Mouse (Mus musculus): Measurements from ENCODE around the gene Inf2. TPM values are rescaled to one million over a fixed set of nuclear protein-coding genes. Genes with fewer than 3 reads are reported as not detected.

Inf2 gene
- polyA plus RNA-seq, 1 experiment from 2014 or later, result 3.9 TPM

- H3K27me3 ChIP-seq (ENCODE audit: control insufficient read depth, insufficient read depth, low read length), result no peaks in the 10 kb centered on the region
- no peaks in the 10 kb centered on the region for H3K36me3 ChIP-seq (ENCODE audit: control insufficient read depth, insufficient read depth, low read length)
- H3K4me1 ChIP-seq (ENCODE audit: control insufficient read depth, insufficient read depth, low read length), result peaks cover 42% of the 10 kb centered on the region
- no peak overlapping the region for H3K9ac ChIP-seq (ENCODE audit: low read length)
- no peak overlapping the region for H3K4me3 ChIP-seq (replicated peaks; ENCODE audit: low read length)
- 67% methylated on average over 6 of the region's 6 CpGs for WGBS
- H3K27ac ChIP-seq (ENCODE audit: low read length), result no peak overlapping the region
- H3K9me3 ChIP-seq (replicated peaks; ENCODE audit: control insufficient read depth, low read length), result no peaks in the 10 kb centered on the region
- ATAC-seq (ENCODE audit: insufficient read depth, low FRiP score), result no peak
- no peak overlapping the region for H3K4me2 ChIP-seq (ENCODE audit: low read depth, low read length)
These were observed 10.1 kb upstream of the Inf2 start for GRCm38 (mm10) chr12:112578296-112579090.

- H3K9me3 ChIP-seq (replicated peaks; ENCODE audit: control insufficient read depth, low read length), result no peaks in the 10 kb centered on the region
- no peaks in the 10 kb centered on the region for H3K27me3 ChIP-seq (ENCODE audit: control insufficient read depth, insufficient read depth, low read length)
- no peaks in the 10 kb centered on the region for H3K36me3 ChIP-seq (ENCODE audit: control insufficient read depth, insufficient read depth, low read length)
- peak overlapping the region; percentile 43 for H3K27ac ChIP-seq (ENCODE audit: low read length)
- 45% methylated on average over 5 of the region's 5 CpGs for WGBS
- no peak for ATAC-seq (ENCODE audit: insufficient read depth, low FRiP score)
- H3K4me2 ChIP-seq (ENCODE audit: low read depth, low read length), result no peak overlapping the region
- peaks cover 42% of the 10 kb centered on the region for H3K4me1 ChIP-seq (ENCODE audit: control insufficient read depth, insufficient read depth, low read length)
- H3K4me3 ChIP-seq (replicated peaks; ENCODE audit: low read length), result no peak overlapping the region
- no peak overlapping the region for H3K9ac ChIP-seq (ENCODE audit: low read length)
These were observed 9.2 kb upstream of the Inf2 start for GRCm38 (mm10) chr12:112579430-112579829.

GRCm38 (mm10) chr12:112579926-112580325 lies 8.7 kb upstream of the Inf2 start:
- Histone ChIP-seq H3K4me3 (replicated peaks; ENCODE audit: low read length) (no peak overlapping the region), H3K9ac (ENCODE audit: low read length) (no peak overlapping the region), H3K36me3 (ENCODE audit: control insufficient read depth, insufficient read depth, low read length) (no peaks in the 10 kb centered on the region), H3K9me3 (replicated peaks; ENCODE audit: control insufficient read depth, low read length) (no peaks in the 10 kb centered on the region), H3K27ac (ENCODE audit: low read length) (peak overlapping the region; percentile 43; the same call in 1 of the 2 replicates), H3K4me1 (ENCODE audit: control insufficient read depth, insufficient read depth, low read length) (peaks cover 42% of the 10 kb centered on the region), H3K4me2 (ENCODE audit: low read depth, low read length) (no peak overlapping the region), H3K27me3 (ENCODE audit: control insufficient read depth, insufficient read depth, low read length) (no peaks in the 10 kb centered on the region)
- no peak for ATAC-seq (ENCODE audit: insufficient read depth, low FRiP score)
- WGBS, result 73% methylated on average over 8 of the region's 8 CpGs

- Histone ChIP-seq H3K36me3 (ENCODE audit: control insufficient read depth, insufficient read depth, low read length) (no peaks in the 10 kb centered on the region), H3K27me3 (ENCODE audit: control insufficient read depth, insufficient read depth, low read length) (no peaks in the 10 kb centered on the region), H3K27ac (ENCODE audit: low read length) (no peak overlapping the region), H3K9ac (ENCODE audit: low read length) (no peak overlapping the region), H3K4me1 (ENCODE audit: control insufficient read depth, insufficient read depth, low read length) (peaks cover 35% of the 10 kb centered on the region), H3K4me3 (replicated peaks; ENCODE audit: low read length) (no peak overlapping the region), H3K9me3 (replicated peaks; ENCODE audit: control insufficient read depth, low read length) (no peaks in the 10 kb centered on the region), H3K4me2 (ENCODE audit: low read depth, low read length) (no peak overlapping the region)
- ATAC-seq (ENCODE audit: insufficient read depth, low FRiP score), result no peak
- 75% methylated on average over 3 of the region's 3 CpGs for WGBS
These were observed 7.5 kb upstream of the Inf2 start for GRCm38 (mm10) chr12:112581113-112581512.

GRCm38 (mm10) chr12:112584954-112585353 lies 3.6 kb upstream of the Inf2 start:
- H3K4me1 ChIP-seq (ENCODE audit: control insufficient read depth, insufficient read depth, low read length), result peaks cover 25% of the 10 kb centered on the region
- no peak overlapping the region for H3K4me2 ChIP-seq (ENCODE audit: low read depth, low read length)
- ATAC-seq (ENCODE audit: insufficient read depth, low FRiP score), result no peak
- 71% methylated on average over 7 of the region's 7 CpGs for WGBS
- no peak overlapping the region for H3K4me3 ChIP-seq (replicated peaks; ENCODE audit: low read length)
- H3K27ac ChIP-seq (ENCODE audit: low read length), result no peak overlapping the region
- no peaks in the 10 kb centered on the region for H3K36me3 ChIP-seq (ENCODE audit: control insufficient read depth, insufficient read depth, low read length)
- no peaks in the 10 kb centered on the region for H3K27me3 ChIP-seq (ENCODE audit: control insufficient read depth, insufficient read depth, low read length)
- no peak overlapping the region for H3K9ac ChIP-seq (ENCODE audit: low read length)
- no peaks in the 10 kb centered on the region for H3K9me3 ChIP-seq (replicated peaks; ENCODE audit: control insufficient read depth, low read length)

- Histone ChIP-seq H3K4me1 (ENCODE audit: control insufficient read depth, insufficient read depth, low read length) (peaks cover 25% of the 10 kb centered on the region), H3K4me2 (ENCODE audit: low read depth, low read length) (no peak overlapping the region), H3K36me3 (ENCODE audit: control insufficient read depth, insufficient read depth, low read length) (no peaks in the 10 kb centered on the region), H3K27me3 (ENCODE audit: control insufficient read depth, insufficient read depth, low read length) (no peaks in the 10 kb centered on the region), H3K4me3 (replicated peaks; ENCODE audit: low read length) (no peak overlapping the region), H3K27ac (ENCODE audit: low read length) (no peak overlapping the region), H3K9ac (ENCODE audit: low read length) (no peak overlapping the region), H3K9me3 (replicated peaks; ENCODE audit: control insufficient read depth, low read length) (no peaks in the 10 kb centered on the region)
- no peak for ATAC-seq (ENCODE audit: insufficient read depth, low FRiP score)
- 76% methylated on average over 7 of the region's 7 CpGs for WGBS
These were observed 2.6 kb upstream of the Inf2 start for GRCm38 (mm10) chr12:112585924-112586538.

- Histone ChIP-seq H3K4me3 (replicated peaks; ENCODE audit: low read length) (no peak overlapping the region), H3K27ac (ENCODE audit: low read length) (no peak overlapping the region), H3K4me2 (ENCODE audit: low read depth, low read length) (no peak overlapping the region), H3K27me3 (ENCODE audit: control insufficient read depth, insufficient read depth, low read length) (no peaks in the 10 kb centered on the region), H3K9ac (ENCODE audit: low read length) (no peak overlapping the region), H3K9me3 (replicated peaks; ENCODE audit: control insufficient read depth, low read length) (no peaks in the 10 kb centered on the region), H3K4me1 (ENCODE audit: control insufficient read depth, insufficient read depth, low read length) (peaks cover 25% of the 10 kb centered on the region), H3K36me3 (ENCODE audit: control insufficient read depth, insufficient read depth, low read length) (no peaks in the 10 kb centered on the region)
- ATAC-seq (ENCODE audit: insufficient read depth, low FRiP score), result no peak
- WGBS, result 69% methylated on average over 14 of the region's 14 CpGs
These were observed 1.2 kb upstream of the Inf2 start for GRCm38 (mm10) chr12:112587125-112588124.

GRCm38 (mm10) chr12:112589491-112590191 lies 1.1 kb downstream of the Inf2 start:
- Histone ChIP-seq H3K9me3 (replicated peaks; ENCODE audit: control insufficient read depth, low read length) (no peaks in the 10 kb centered on the region), H3K4me2 (ENCODE audit: low read depth, low read length) (peak overlapping the region; percentile 89), H3K4me1 (ENCODE audit: control insufficient read depth, insufficient read depth, low read length) (peaks cover 39% of the 10 kb centered on the region), H3K36me3 (ENCODE audit: control insufficient read depth, insufficient read depth, low read length) (no peaks in the 10 kb centered on the region), H3K4me3 (replicated peaks; ENCODE audit: low read length) (peak overlapping the region; percentile 59), H3K27me3 (ENCODE audit: control insufficient read depth, insufficient read depth, low read length) (no peaks in the 10 kb centered on the region), H3K27ac (ENCODE audit: low read length) (no peak overlapping the region), H3K9ac (ENCODE audit: low read length) (peak overlapping the region; percentile 74)
- no peak for ATAC-seq (ENCODE audit: insufficient read depth, low FRiP score)
- WGBS, result 54% methylated on average over 8 of the region's 8 CpGs
